In genomic region chr13:56265661-56266060, GRCm38 (mm10) we compare ENCODE assay signal across 24 mouse cellular contexts. TPM values are rescaled to one million over a fixed set of nuclear protein-coding genes. Genes with fewer than 3 reads are reported as not detected.
A peak's percentile ranks its signal among the peaks of the same experiment; 100 is the strongest.
DNase-seq lines count a peak whose midpoint lies in the region; ATAC-seq and TF ChIP-seq lines count a peak whose summit lies in the region.
"Had no signal": no experiment of that assay in that cellular context is flagged by ENCODE, and none has a peak within 500 bp of the region (broad histone marks: within the 10 kb centered on the region; RNA-seq: fewer than 3 reads in every experiment).

No protein-coding gene starts in this region.

- no peak overlapping the region for H3K4me3 ChIP-seq in intestine, postnatal 0 days (ENCODE audit: low read depth, low read length)
- H3K4me3 ChIP-seq in midbrain, embryonic 16.5 days (ENCODE audit: low read depth, low read length): no peak overlapping the region
- H3K4me3 ChIP-seq: forebrain, embryonic 10.5 days; heart, embryonic 15.5 days; hindbrain, embryonic 13.5 days; limb, embryonic 12.5 days; liver, embryonic 13.5 days; megakaryocyte, embryonic 14.5 days had no signal

- no peak overlapping the region for H3K9ac ChIP-seq in intestine, postnatal 0 days (ENCODE audit: low read depth, low read length)
- H3K9ac ChIP-seq in midbrain, embryonic 16.5 days (ENCODE audit: low read depth, low read length): no peak overlapping the region
- H3K9ac ChIP-seq: heart, embryonic 15.5 days; hindbrain, embryonic 13.5 days; limb, embryonic 12.5 days; liver, embryonic 13.5 days had no signal

- 67% methylated on average over 5 of the region's 5 CpGs for WGBS in intestine, postnatal 0 days
- WGBS in midbrain, embryonic 16.5 days: 68% methylated on average over 5 of the region's 5 CpGs

- no peak overlapping the region for H3K4me2 ChIP-seq in intestine, postnatal 0 days (replicated peaks; ENCODE audit: low read depth)
- H3K4me2 ChIP-seq in midbrain, embryonic 16.5 days (ENCODE audit: low read length): no peak overlapping the region
- H3K4me2 ChIP-seq: heart, embryonic 15.5 days; hindbrain, embryonic 13.5 days; limb, embryonic 12.5 days; liver, embryonic 13.5 days had no signal

- ATAC-seq in intestine, postnatal 0 days: no peak
- ATAC-seq in midbrain, embryonic 16.5 days: no peak
- ATAC-seq: intestine, embryonic 16.5 days had no signal

- peaks cover 24% of the 10 kb centered on the region for H3K27me3 ChIP-seq in intestine, postnatal 0 days (replicated peaks; ENCODE audit: control insufficient read depth, insufficient read depth, low read length)
- H3K27me3 ChIP-seq in midbrain, embryonic 16.5 days (ENCODE audit: control insufficient read depth, insufficient read depth, low read depth, low read length): peaks cover 15% of the 10 kb centered on the region

- no peaks in the 10 kb centered on the region for H3K9me3 ChIP-seq in intestine, postnatal 0 days (ENCODE audit: control insufficient read depth)
- H3K9me3 ChIP-seq in midbrain, embryonic 16.5 days (replicated peaks; ENCODE audit: control insufficient read depth, low read length, poor library complexity, severe bottlenecking): no peaks in the 10 kb centered on the region
- H3K9me3 ChIP-seq: forebrain, embryonic 10.5 days; heart, embryonic 15.5 days; hindbrain, embryonic 13.5 days; liver, embryonic 13.5 days had no signal

- DNase-seq in cerebellum, postnatal 25 days: peak; percentile 18 to 31
- no peak for DNase-seq in cerebellum, postnatal 36 days
- DNase-seq in brain, adult 2 months (ENCODE audit: low read depth, low spot score): peak; percentile 81
- DNase-seq in layer of hippocampus, adult 8-10 months (ENCODE audit: low spot score in 2 of 2): peak; percentile 56 to 72
- peak; percentile 52 to 60 for DNase-seq in right cerebral cortex, adult 2 months (ENCODE audit: low spot score in 2 of 2)
- no peak for DNase-seq in thymus, postnatal 36 days
- DNase-seq: adrenal gland, adult 8-10 months; cerebellum, adult 11-12 months; heart, adult 11 months; liver, embryonic 13.5 days; thymus, postnatal 4 days had no signal

- no peak for TF ChIP-seq CTCF in intestine, postnatal 0 days (IDR thresholded peaks at IDR 0.05; ENCODE audit: low read depth)

- H3K36me3 ChIP-seq in intestine, postnatal 0 days (ENCODE audit: control insufficient read depth, insufficient read depth): no peaks in the 10 kb centered on the region
- no peaks in the 10 kb centered on the region for H3K36me3 ChIP-seq in midbrain, embryonic 16.5 days (ENCODE audit: control insufficient read depth, insufficient read depth, low read length)
- H3K36me3 ChIP-seq: forebrain, embryonic 10.5 days; heart, embryonic 15.5 days; hindbrain, embryonic 13.5 days; limb, embryonic 12.5 days; liver, embryonic 13.5 days had no signal

- H3K27ac ChIP-seq in intestine, postnatal 0 days (ENCODE audit: low read depth, low read length): no peak overlapping the region
- H3K27ac ChIP-seq in midbrain, embryonic 16.5 days (ENCODE audit: low read length): no peak overlapping the region
- H3K27ac ChIP-seq: forebrain, embryonic 10.5 days; heart, embryonic 15.5 days; hindbrain, embryonic 13.5 days; limb, embryonic 12.5 days; liver, embryonic 13.5 days had no signal

- H3K4me1 ChIP-seq in intestine, postnatal 0 days (replicated peaks; ENCODE audit: control insufficient read depth, insufficient read depth, low read length): no peaks in the 10 kb centered on the region
- no peaks in the 10 kb centered on the region for H3K4me1 ChIP-seq in midbrain, embryonic 16.5 days (ENCODE audit: control insufficient read depth, insufficient read depth, low read length)
- H3K4me1 ChIP-seq: heart, embryonic 15.5 days; limb, embryonic 12.5 days; liver, embryonic 13.5 days; megakaryocyte, embryonic 14.5 days had no signal

RNA-seq across cellular contexts. Expression of gene Neurog1, which starts 13.7 kb away (rescaled TPM):
- total RNA-seq in layer of hippocampus, adult 8-10 months (2022): under 1 TPM in 2 of 4 experiments, not detected in 2; 0.18 to 0.29 TPM
- not detected in 2 replicates for polyA plus RNA-seq in intestine, postnatal 0 days (2015; fragmentation: Nextera tagmentation; extraction: Ambion mirVana)
- 2.3 and 3.2 TPM in 2 replicates for polyA plus RNA-seq in midbrain, embryonic 16.5 days (2015; fragmentation: Nextera tagmentation; extraction: Ambion mirVana)
- total RNA-seq: adrenal gland, adult 8-10 months; CH12.LX; gastrocnemius, adult 18-20 months; layer of hippocampus, postnatal 10 days; midbrain, postnatal 0 days had no signal
- polyA plus RNA-seq: heart, embryonic 15.5 days; intestine, embryonic 16.5 days; kidney, embryonic 16.5 days; limb, embryonic 12.5 days; liver, embryonic 13.5 days; midbrain, postnatal 0 days had no signal

RNA-seq across cellular contexts. Expression of gene Cxcl14, which starts 30.7 kb away (rescaled TPM):
- total RNA-seq in layer of hippocampus, adult 8-10 months (2022): 100 to 1,000 TPM; 120 to 148 (median 129) TPM
- 19.3 and 19.4 TPM in 2 replicates for polyA plus RNA-seq in intestine, postnatal 0 days (2015; fragmentation: Nextera tagmentation; extraction: Ambion mirVana)
- 12.3 and 21.0 TPM in 2 replicates for polyA plus RNA-seq in midbrain, embryonic 16.5 days (2015; fragmentation: Nextera tagmentation; extraction: Ambion mirVana)
- total RNA-seq: CH12.LX had no signal

Comparison
In these comparisons a context has a peak if more than half of its experiments do, and no peak if none do; other contexts are left out.
1. DNase-seq: peak in cerebellum, postnatal 25 days (2 of 2), brain, adult 2 months (single experiment), layer of hippocampus, adult 8-10 months (2 of 2) and right cerebral cortex, adult 2 months (2 of 2); none in cerebellum, postnatal 36 days (0 of 2) and thymus, postnatal 36 days (0 of 2).